Mouse (Mus musculus): ENCODE results near the gene Doc2g.
A peak's percentile ranks its signal among the peaks of the same experiment; 100 is the strongest.

The Doc2g gene

DNA sequence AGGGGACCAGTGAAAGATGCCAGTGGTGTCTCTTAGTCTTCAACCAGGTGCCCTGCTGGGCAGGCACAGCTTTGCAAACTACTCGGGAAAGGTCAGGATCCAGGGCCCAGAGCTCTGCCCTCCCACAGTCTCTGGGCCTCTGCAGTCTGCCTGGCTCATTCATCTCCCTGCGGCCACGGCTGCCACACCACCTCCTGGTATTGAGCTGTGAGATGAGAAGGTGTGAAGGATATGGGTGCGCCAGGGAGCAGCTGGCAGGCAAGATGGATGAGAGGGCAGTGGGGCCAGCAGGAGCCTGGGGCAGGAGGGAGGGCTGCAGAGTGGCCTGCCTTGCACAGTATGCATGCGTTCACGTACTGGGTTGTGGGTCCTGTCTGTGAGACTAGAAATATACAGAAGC, 12.3 kb upstream of the Doc2g start:
- DNase-seq (ENCODE audit: low read depth, low spot score), result no peak

- no peak for DNase-seq (ENCODE audit: low read depth, low spot score)
Observed at GRCm38 (mm10) chr19:3991562-3991961, 11.6 kb upstream of the Doc2g start.

GRCm38 (mm10) chr19:3991966-3992365, 11.1 kb upstream of the Doc2g start:
- DNase-seq (ENCODE audit: low read depth, low spot score), result no peak

DNA sequence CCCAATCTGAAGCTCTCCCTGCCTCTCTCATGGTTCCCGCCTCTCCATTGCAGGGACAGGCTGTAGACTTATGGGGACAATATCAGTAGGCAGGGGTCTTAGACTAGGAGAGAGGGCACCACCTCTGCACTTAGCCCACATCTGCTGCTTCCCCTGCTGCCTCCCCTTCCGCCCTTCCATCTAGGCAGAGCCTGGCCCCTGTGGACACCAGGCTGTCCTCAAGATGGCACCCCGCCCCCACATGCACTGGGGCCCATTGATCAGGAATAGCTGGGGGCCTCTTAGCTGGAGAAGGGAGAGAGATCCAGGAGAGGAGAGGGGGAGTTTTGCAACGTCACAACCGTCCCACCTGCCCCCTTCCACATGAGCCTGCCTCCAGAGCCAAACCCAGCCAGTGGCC, 10.7 kb upstream of the Doc2g start, which contains the start of gene Tbx10:
TSS of gene Tbx10 (plus strand) at position 337 of the 400 bp plus-strand sequence.
- DNase-seq (ENCODE audit: low read depth, low spot score), result no peak

- DNase-seq (ENCODE audit: low read depth, low spot score), result no peak
Observed at GRCm38 (mm10) chr19:3994932-3995331, 8.2 kb upstream of the Doc2g start.

GRCm38 (mm10) chr19:3995505-3995904, 7.6 kb upstream of the Doc2g start:
- no peak for DNase-seq (ENCODE audit: low read depth, low spot score)

- no peak for DNase-seq (ENCODE audit: low read depth, low spot score)
Observed at GRCm38 (mm10) chr19:3996106-3996505, 7.0 kb upstream of the Doc2g start.

DNA sequence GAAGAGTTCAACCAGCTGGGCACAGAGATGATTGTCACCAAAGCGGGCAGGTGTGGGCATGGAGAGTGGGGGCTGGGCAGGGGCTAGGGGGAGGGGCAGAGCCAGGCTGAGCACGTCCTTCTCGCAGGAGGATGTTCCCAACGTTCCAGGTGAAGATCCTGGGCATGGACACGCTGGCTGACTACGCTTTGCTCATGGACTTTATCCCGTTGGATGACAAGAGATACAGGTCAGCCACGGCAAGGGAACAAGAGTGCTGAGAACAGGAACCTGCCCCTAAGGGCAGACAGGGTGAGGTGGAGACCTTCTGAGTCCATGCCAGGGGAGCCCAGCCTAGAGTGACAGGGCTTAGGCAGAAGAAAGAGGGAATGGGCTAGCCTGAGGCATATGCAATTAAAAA, 6.4 kb upstream of the Doc2g start:
- no peak for DNase-seq (ENCODE audit: low read depth, low spot score)

DNA sequence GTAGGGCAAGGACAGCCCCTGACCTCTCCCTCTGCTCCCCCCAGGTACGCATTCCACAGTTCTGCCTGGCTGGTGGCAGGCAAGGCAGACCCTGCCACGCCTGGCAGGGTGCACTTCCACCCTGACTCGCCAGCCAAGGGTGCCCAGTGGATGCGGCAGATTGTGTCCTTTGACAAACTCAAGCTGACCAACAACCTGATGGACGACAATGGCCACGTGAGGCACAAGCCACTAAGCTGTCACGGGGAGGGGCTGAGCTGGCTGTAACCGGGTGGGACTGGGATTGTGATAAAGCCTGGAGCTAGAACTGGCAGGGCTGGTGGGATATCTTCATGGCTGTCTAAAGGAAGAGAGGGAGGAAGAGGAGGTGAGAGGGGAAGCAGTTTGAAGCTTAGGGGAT, 5.9 kb upstream of the Doc2g start:
- no peak for DNase-seq (ENCODE audit: low read depth, low spot score)

- DNase-seq (ENCODE audit: low read depth, low spot score), result no peak
Observed at GRCm38 (mm10) chr19:3998335-3998734, 4.8 kb upstream of the Doc2g start.

DNA sequence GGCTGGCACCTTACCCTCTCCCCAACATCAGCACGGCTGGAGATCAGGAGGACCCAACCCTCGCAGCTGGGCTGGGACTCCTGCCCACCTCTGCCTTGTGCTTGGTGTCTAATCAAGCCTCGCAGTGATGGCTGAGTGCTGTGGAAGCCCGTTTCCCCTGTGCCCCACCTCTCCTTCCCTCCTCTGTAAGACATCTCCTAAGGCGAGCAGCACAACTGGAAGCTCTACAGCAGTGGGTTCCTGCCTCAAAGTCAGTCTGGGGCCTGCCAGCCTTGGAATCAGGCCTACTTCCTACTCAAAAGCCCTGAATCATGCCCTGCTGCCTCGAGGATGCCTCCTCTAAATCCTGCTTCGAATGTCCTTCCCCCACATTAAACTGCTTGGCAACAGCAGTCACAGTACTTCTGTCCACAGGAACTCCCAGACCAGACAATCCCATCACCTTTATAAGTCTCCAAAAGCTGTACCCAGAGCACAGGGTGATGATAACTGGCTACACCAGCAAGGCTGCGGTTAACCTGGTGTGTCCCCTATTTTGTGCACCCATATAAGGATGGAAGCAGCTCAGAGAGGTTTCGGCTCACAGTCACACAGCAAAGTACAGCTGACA, 3.9 kb upstream of the Doc2g start:
- no peak for DNase-seq (ENCODE audit: low read depth, low spot score)

- DNase-seq (ENCODE audit: low read depth, low spot score), result peak; percentile 98
Observed at GRCm38 (mm10) chr19:4000119-4000900, 2.8 kb upstream of the Doc2g start, which contains the start of the genes Nudt8 and Gm49405. TSS of gene Nudt8 (plus strand) at chr19:4000580. TSS of gene Gm49405 (plus strand) at chr19:4000626.

DNA sequence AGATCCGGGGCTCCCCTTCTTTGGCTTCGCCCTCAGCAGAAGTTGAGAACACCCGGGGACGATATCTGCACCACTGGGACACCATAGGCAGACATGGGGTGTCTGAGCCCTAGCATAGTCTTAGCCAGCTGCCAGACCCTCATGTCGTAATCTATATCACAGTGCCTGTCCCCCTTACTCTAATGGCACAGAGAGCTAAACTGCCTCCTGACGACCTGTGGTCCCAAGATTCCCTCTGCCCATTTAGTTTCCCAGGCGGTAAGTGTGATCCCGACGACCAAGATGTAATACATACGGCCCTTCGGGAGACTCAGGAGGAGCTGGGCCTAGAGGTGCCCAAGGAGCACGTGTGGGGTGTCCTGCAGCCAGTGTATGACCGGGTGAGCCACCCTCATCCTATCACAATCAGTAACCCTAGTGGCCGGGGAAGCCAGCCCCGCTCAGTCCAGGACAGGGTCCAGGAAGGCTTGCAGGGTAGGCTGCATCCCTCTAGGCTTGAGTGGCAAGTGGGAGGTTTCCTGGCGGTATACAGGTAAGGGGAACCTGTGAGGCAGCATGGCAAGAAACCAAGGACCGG, 2.1 kb upstream of the Doc2g start:
- DNase-seq (ENCODE audit: low read depth, low spot score), result no peak

DNA sequence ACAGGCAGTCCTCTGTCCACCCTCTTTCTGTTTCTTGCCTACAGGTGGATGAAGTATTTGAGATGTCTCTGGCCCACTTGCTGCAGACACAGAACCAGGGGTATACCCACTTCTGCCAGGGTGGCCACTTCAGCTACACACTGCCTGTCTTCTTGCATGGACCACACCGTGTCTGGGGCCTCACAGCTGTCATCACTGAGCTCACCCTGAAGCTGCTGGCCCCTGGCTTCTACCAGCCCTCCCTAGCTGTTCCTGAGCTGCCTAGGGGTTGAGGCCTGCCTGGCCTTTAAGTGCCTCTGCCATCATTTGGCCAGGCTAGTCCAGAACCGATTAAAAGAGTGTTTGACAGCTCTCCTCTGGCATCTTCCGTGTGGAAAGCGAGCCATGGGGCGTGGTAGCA, 1.4 kb upstream of the Doc2g start:
- DNase-seq (ENCODE audit: low read depth, low spot score), result no peak

DNA sequence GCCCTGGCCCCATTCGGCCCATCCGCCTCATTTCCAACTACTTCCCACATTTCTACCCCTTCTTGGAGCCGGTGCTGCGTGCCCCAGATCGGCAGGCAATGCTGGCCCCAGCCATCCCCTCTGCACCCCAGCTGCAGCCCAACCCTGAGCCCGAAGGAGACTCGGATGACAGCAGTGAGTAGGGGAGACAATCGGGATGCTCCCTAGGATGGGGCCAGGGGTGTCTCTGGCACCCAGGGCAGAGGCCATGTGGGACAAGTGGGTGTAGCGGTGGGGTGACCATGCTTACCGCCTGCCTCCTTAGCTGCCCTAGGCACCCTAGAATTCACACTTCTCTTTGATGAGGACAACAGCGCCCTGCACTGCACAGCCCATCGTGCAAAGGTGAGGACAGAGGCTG, 528 bp downstream of the Doc2g start:
- DNase-seq (ENCODE audit: low read depth, low spot score), result no peak

GRCm38 (mm10) chr19:4004331-4004730, 1.2 kb downstream of the Doc2g start:
- DNase-seq (ENCODE audit: low read depth, low spot score), result no peak

DNA sequence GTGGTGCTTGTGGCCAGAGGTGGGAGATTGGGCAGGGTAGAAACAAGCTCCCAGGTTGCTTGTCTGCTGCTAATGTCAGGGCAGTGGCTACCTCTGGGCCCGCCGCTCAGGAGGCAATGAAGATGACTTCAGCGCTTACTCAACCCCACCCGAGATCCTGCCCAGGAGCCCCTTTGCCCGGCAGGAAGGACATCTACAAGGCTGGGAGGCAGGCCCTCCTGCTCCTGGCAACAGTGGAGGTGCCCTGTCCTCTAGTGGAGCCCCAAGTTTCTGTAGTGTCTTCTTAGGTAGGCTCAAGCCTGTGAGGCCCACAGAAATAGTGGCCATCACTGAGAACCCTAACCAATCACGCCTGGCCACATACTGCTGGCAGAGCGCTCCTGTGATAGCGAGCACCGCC, 2.0 kb downstream of the Doc2g start:
- no peak for DNase-seq (ENCODE audit: low read depth, low spot score)

DNA sequence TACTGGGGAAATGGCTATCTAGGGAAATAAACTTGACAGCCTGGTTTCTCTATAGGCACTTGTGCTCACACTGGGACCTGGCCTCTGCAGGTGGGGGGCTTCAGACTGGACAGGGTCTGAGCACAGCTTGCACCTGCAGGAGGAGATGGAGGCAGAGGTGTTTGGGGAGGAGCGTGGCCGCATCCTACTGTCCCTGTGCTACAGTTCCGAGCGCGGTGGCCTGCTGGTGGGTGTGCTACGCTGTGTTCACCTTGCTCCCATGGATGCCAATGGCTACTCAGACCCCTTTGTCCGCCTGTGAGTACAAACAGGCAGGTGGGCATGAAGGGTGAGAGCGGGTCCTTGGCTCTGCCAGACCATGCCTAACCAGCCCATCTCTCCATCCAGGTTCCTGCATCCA, 2.9 kb downstream of the Doc2g start:
- no peak for DNase-seq (ENCODE audit: low read depth, low spot score)

GRCm38 (mm10) chr19:4011086-4011485, 8.0 kb downstream of the Doc2g start:
- DNase-seq (ENCODE audit: low read depth, low spot score), result no peak

DNA sequence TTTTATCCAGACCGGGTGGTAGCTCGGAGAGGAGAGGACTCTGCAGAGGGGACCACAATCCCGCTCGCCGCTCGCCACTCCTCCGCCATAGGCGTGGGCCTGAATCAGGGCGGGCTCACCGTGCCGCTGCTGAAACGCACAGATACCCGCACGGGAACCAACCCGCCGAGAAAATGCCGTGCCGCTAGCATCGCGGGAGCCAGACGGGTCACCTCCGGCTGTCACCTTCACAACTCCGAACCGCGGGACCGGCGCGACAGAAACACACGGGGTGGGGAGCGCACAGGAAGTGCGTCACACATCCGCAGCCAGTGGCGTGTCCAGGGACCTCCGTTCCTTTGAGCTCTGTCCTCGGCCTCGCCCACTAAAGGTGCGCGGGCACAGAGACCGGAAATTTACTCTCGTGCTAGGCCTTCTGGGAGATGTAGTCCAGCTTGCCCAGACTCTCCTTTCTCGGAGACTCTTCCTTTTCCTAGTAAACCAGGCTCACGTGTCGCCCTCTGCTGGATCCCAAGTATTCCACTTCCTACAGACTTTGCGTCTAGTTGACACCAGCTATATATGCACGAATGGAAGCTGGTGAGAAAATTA, 9.4 kb downstream of the Doc2g start, which contains the start of gene Ndufv1:
TSS of gene Ndufv1 (minus strand) at position 375 of the 591 bp plus-strand sequence.
- DNase-seq (ENCODE audit: low read depth, low spot score), result peak; percentile 100

DNA sequence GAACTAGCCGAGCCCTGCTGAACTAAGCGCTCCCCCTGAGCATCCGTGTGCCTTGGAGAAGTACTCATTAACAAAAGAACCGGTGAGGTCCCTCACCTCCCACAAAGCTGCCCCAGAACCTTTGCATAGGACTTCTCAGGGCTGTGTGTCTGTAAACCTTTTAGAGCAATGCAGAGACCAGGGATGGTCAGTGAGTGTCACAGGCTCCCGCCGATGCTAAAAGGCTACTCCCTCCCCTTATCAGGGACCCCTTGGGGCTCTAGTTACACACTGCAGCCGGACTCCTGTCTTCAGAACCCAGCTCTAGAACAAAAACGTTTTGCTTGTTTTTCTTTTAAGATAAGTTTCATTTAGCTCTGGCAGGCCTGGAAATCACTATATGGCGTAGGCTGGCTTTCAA, 10.0 kb downstream of the Doc2g start:
- DNase-seq (ENCODE audit: low read depth, low spot score), result no peak

- no peak for DNase-seq (ENCODE audit: low read depth, low spot score)
Observed at GRCm38 (mm10) chr19:4014802-4015201, 11.7 kb downstream of the Doc2g start.

Measured in R1 (cell line).